Mouse (Mus musculus) layer of hippocampus, adult 18-20 months (tissue): ENCODE results near the gene Emsy. TPM values are rescaled to one million over a fixed set of nuclear protein-coding genes. Genes with fewer than 3 reads are reported as not detected.

Source experiments
- DNase-seq, 2 experiments: peaks; one replicate each; pipeline ENCODE4 v3.0.0; 2022; ENCODE audit warnings: low spot score in 2 of 2
- total RNA-seq, 2 experiments: library from RNA; stranded (reverse); gene quantifications; 2 replicates each; pipeline ENCODE4 v1.2.3; 2021

Emsy gene
- total RNA-seq, 2 experiments from 2014 or later, result 71.0 to 72.1 TPM

DNA sequence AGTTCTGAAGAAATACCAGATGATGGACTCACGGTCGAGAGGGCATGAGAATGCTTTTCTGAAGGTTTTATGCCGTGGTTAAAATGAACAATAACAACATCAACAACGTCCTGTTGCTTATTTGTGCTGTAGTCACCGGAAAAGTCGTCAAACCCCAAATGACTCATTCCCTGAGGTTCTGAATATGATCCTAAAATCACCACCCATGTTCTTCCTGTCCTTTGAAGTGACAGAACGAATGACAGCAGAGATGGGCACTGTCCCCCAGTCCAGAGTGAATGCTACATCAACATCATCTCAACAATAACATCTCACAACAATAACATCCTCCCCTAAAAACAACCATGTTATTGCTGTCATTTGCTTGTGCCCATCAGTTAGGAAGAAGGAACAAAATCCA, 76.1 kb downstream of the Emsy start:
- no peak for DNase-seq

DNA sequence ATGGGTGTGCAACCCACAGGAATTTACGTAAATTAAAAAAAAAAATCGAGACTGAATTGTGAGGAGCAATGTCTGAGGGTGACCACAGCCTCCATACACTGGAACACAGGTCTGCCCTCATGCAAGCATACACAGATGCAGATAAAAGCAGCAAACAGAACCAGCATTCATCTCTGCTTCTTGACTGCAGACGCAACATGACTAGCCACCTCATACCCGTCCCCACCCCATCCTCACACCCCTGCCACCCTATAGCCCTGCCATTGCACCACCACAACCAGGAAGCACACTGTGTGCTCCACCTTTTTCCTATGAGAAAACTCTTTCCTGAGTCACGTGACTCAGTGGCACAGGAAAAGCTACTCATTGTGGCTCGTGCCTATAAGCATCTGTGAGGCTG, 76.9 kb downstream of the Emsy start:
- DNase-seq, result no peak

GRCm38 (mm10) chr7:98577461-98577860, 79.1 kb downstream of the Emsy start:
- no peak for DNase-seq

DNA sequence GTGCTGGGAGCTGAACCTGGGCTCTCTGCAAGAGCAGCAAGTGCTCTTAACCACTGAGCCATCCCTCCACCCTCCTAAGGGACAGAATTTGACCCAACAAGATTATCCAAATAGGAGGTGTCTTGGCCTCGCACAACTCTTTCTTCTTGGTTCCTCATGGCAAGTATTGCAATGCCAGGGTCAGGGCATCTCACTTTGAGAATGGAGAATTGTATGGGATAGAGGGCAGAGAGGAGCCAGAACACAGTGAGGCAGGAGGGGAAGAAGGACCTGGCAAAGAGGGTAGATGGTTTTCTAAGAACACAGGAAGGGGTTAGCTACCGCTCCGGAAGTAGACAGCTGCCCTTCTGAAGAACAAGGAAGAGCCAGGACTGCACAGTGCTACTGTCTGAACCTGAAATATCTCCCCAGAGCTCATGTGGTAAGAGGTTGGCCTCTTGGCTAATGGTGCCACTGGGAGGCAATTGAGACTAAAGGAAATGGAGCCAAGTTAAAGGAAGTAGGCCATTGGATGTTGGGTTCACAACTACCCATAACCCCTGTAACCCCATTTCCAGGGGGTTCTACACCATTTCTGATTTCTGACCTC, 80.8 kb downstream of the Emsy start:
- DNase-seq, result no peak

DNA sequence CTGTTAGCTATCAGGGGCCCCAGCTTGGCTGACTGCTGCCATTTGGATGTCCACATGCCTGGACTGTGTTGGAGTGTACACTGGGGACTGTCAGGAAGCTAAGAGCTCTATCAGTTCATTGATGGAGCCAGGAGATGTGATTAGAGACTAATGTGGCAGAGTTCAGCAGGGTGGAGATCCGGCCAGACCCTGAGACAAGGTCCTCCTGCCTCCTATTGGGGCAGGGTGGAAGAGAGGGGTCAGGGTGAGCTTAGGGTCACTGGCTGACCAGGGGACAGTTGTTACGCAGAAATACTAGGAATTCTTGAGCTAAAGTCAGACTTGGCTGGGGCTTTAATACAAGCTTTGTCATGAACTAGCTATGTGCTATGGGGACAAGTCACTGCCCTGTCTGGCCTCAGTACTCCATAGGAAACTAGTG, 81.8 kb downstream of the Emsy start:
- no peak for DNase-seq

GRCm38 (mm10) chr7:98574271-98574670, 82.3 kb downstream of the Emsy start:
- DNase-seq, result no peak

- peak; percentile 71 to 81 for DNase-seq
Observed at GRCm38 (mm10) chr7:98573231-98573781, 83.3 kb downstream of the Emsy start.

GRCm38 (mm10) chr7:98572223-98572868, 84.2 kb downstream of the Emsy start:
- no peak for DNase-seq

DNA sequence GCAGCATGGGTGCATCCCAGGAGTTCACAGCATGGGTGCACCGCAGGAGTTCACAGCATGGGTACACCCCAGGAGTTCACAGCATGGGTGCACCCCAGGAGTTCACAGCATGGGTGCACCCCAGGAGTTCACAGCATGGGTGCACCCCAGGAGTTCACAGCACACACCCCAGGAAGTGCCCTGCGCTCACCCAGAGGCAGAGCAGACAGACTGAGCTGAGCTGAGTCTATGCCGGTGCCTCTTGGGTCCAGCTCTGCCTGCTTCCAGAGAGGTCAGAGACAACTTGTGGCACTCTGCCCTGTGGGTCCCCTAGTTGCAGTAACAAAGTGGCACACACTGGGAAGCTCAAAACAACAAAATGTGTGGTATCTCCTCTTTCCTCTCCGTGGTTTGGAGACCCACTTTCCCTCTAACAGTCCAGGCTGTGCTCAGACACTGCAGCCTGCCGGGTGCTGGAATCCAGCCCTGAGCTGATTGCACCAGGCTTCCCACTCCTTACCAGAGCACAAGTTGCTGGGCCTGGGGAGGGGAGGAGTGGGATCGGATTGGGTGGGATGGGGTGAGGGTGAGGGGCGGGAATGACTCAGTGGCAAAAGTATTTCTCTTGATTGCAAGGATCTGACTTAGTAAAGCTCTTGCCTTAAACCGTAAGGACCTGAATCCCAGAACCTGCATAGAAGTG, 85.6 kb downstream of the Emsy start:
- peak in 1 of 2 experiments; percentile 49 for DNase-seq

DNA sequence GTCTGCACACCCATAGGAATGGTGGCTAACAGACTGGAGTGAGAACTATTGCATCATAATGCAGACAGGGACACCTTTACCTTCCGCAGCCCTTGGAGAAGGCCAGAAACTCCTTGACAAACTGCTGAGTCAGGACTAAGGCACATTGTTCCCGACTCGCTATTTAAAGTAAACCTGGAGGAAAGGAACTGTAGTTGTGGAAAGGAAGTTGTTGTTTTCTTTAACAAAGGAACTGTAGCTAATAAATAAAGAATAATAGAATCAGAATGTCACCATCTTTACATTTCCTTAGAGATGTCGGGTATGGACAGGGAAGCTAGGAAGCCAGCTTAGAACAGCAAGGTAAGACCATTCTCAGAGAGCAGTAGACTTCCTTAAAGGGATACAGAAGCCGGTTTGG, 89.5 kb downstream of the Emsy start:
- no peak for DNase-seq

GRCm38 (mm10) chr7:98564607-98565364, 91.8 kb downstream of the Emsy start:
- no peak for DNase-seq

DNA sequence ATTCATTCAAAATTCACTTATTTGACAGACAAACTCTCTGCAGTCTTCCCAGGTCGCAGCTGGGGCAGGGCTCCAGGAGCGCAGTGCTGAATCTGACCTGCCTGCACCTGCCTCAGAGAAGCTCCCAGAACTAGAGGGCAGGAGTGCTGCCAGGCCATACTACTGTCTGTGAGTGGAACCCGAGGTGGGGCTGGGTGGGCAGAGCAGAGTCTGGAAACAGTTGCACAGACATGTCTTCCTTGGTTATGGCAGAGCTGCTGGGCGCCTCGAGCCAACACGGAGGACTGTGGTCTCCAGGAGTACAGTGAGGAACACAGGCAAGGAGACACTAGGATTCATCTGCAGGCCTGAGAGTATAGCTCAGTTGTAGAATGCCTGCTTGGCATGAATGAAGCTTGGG, 92.6 kb downstream of the Emsy start:
- no peak for DNase-seq

- no peak for DNase-seq
Observed at GRCm38 (mm10) chr7:98562966-98563365, 93.6 kb downstream of the Emsy start.

DNA sequence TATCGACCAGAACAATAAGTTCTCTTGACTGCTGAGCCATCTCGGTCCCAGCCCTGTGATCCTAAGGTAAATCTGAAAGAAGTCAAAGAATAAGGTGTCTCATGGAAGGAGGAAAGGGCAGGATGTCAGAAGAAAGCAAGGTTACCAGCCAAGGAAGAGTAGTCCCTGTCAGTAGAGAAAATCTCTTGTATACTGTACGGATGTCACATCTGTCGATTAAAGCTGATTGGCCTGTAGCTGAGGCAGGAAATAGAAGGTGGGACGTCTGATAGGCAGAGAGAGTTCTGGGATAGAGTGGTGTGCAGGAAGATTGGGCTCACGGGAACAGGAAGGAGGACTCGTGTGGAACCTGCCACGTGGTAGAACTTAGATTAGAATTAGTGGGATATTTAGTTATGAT, 94.4 kb downstream of the Emsy start:
- no peak for DNase-seq

GRCm38 (mm10) chr7:98561556-98562164, 94.9 kb downstream of the Emsy start:
- DNase-seq, result no peak

DNA sequence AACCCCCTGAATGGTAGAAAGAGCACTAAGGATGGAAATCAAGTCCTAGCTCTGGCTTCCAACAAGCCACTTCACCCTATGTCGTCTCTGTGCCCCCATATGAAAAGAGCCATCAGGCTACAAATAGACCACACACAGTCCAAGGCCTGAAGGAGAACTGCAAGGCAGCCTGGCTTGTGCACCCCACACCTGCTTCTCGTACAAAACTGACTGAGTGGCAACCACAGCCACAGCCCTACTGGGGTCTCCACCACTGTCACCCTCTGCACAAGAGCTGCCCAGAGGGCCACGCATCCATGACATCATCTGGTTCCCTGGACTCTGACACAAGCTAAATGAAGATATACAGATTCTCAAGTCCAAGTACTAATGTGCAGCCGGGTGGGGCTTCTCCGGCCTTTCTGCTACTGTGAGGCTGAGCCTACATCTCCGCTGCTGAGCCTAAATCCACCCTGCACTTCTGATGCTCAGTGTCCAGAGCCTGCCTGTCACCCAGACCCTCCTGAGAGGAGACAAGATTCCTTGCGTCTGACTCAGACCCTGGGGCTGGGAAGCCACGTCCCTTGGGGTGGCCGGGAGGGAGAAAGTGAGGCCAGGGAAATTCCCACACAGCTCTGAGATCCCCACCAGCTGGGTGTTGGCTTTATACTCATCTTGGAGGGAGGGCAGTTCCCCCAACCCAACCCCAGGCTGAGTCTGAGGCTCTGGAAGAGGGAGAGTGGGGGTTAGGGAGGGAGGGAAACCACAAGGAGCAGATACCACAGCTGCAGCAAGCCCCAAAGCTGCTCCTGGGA, 98.3 kb downstream of the Emsy start:
- DNase-seq, result no peak

GRCm38 (mm10) chr7:98556767-98557394, 99.7 kb downstream of the Emsy start:
- no peak for DNase-seq

- DNase-seq, result no peak
Observed at GRCm38 (mm10) chr7:98551041-98551440, 105.5 kb downstream of the Emsy start.

GRCm38 (mm10) chr7:98550596-98550995, 106.0 kb downstream of the Emsy start:
- no peak for DNase-seq

GRCm38 (mm10) chr7:98548839-98549238, 107.7 kb downstream of the Emsy start:
- no peak for DNase-seq
